Mouse (Mus musculus) lung, postnatal 0 days (tissue): ENCODE data around the gene Medag.

ENCODE experiments used
- CTCF ChIP-seq: IDR thresholded peaks from 2 replicates; pipeline ENCODE4 v1.5.1; 2016; ENCODE audit warnings: antibody characterized with exemption, mild to moderate bottlenecking
- EP300 ChIP-seq: IDR thresholded peaks from 2 replicates; pipeline ENCODE4 v1.6.1; 2016; ENCODE audit warnings: antibody characterized with exemption, mild to moderate bottlenecking, control low read depth

GRCm38 (mm10) chr5:149465305-149465704 is 53.8 kb downstream of the Medag start:
- TF ChIP-seq CTCF, result no peak
- TF ChIP-seq EP300, result no peak
